Mouse (Mus musculus): ENCODE data around the gene Ak7.

DNA sequence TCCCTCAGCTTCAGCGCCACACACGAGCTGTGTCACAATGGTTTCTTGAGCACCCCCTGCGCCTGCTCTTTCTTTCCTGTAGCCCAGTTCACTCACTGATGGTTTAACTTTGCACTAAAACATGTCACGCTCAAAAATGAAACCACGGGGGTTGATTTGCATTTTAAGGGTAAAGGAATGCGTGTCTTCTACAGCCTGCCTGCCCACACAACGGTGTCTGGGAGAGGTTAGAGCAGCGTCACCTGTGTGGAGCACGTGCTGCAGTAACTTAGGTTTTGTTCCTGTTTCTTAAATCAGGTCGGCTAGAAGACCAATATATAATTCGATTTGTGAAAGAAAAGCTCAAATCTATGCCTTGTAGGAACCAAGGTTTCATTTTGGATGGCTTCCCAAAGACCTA is 55.4 kb downstream of the Ak7 start:
- TF ChIP-seq POLR2A (IDR thresholded peaks at IDR 0.05; ENCODE audit: extremely low read depth, insufficient read depth, low read length) = no peak
- TF ChIP-seq CTCF (IDR thresholded peaks at IDR 0.05; ENCODE audit: low read depth, low read length) = no peak

Data from liver, adult 2 months (tissue).